Mouse (Mus musculus): ENCODE measurements around the gene Anapc15-ps.

Anapc15-ps gene

DNA sequence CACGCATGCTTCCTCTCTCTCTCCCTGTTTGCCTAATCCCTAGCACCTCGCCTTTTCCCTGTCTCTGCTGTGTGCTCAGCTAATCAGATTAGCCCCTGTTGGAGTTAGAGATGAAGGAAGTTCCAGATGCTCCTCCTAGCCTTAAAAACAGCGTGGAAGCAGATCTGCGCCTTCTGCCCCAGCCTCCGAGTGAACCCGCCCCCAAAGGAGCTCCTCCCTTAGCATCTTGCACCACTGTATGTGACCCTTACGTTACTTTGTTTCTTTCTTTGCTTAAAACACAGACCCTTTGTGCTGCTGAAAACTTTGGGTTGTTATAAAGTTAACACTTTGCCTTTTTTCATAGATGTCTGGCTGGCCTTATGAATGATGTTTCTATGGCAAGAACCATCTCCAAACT, 15.8 kb upstream of the Anapc15-ps start:
- no peak for DNase-seq

- DNase-seq, result no peak
Observed at GRCm38 (mm10) chr10:95687558-95688141, 14.4 kb upstream of the Anapc15-ps start.

- DNase-seq, result no peak
Observed at GRCm38 (mm10) chr10:95686041-95686440, 12.8 kb upstream of the Anapc15-ps start.

DNA sequence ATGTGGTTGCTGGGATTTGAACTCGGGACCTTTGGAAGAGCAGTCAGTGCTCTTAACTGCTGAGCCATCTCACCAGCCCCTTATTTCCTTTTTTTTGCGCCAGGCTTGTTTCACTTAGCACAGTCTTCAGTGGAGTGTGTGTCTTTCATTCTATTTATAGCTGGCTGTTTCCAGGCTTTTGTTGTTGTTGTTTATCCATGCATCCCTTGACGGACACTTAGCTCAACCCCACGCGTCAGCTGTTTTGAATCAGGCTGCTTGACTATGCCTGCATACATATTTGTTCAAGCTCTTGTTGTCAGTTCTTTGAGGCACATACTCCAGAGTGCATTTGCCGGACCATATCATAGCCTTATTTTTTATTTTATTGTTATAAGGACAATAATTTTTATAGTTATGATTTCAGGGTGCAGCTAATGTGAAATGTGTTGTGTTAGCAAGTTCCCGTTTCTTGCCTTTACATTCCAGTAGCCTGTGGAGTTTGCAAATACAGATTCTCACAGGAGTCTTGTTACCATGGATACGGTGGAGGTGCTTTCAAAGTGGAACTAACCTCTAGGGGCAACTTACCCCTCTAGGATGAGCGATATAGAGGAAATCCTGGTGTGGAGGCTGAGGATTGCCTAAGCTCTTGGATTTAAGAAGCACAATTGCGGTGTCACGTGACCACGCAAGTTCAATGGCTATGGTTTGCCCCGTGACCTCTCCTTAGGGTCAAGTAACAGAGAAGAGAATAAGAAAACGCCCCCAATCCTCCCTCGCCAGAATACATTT, 11.7 kb upstream of the Anapc15-ps start:
- no peak for DNase-seq

GRCm38 (mm10) chr10:95684250-95684649, 11.0 kb upstream of the Anapc15-ps start:
- DNase-seq, result no peak

- DNase-seq, result no peak
Observed at GRCm38 (mm10) chr10:95683735-95684134, 10.5 kb upstream of the Anapc15-ps start.

DNA sequence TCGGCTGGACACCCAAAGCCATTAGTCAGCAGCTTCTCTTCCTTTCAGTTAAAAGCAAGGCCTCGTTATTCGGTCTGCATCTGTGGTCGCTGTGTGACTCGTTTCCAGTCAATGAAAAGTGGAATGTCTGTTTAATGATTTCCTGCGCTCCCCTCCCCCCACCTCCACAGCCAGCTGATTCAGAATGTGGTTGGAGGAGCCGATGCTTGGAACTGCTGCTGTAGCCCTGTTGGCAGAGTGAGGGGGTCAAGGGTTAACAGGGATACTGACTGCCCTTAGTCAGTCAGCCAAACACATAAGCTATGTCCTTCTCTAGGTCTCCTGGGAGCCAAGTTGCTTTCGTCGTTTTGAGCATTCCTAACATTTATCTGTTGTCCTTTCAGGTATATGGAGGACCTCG, 9.7 kb upstream of the Anapc15-ps start:
- DNase-seq, result no peak

- no peak for DNase-seq
Observed at GRCm38 (mm10) chr10:95682091-95682740, 9.0 kb upstream of the Anapc15-ps start.

GRCm38 (mm10) chr10:95681481-95681880, 8.2 kb upstream of the Anapc15-ps start:
- DNase-seq, result no peak

GRCm38 (mm10) chr10:95681058-95681440, 7.8 kb upstream of the Anapc15-ps start:
- peak; percentile 8 for DNase-seq

GRCm38 (mm10) chr10:95680153-95681057, 7.2 kb upstream of the Anapc15-ps start:
- no peak for DNase-seq

- no peak for DNase-seq
Observed at GRCm38 (mm10) chr10:95679131-95679530, 5.9 kb upstream of the Anapc15-ps start.

DNA sequence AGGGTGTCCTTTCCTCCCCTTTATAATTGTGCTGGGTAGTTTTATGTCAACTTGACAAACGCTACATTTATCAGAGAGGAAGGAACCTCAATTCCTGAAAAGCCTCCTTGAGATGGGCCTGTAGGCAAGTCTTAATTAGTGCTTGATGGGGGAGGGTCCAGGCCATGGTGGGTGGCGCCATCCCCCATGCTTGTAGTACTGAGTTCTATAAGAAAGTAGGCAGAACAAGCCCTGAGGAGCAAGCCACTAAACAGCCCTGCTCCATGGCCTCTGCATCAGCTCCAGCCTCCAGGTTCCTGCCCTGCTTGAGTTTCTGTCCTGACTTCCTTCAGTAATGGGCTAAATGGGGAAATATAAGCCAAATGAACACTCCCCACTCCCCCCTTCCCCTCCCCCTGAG, 5.4 kb upstream of the Anapc15-ps start:
- no peak for DNase-seq

GRCm38 (mm10) chr10:95678241-95678640, 5.0 kb upstream of the Anapc15-ps start:
- no peak for DNase-seq

DNA sequence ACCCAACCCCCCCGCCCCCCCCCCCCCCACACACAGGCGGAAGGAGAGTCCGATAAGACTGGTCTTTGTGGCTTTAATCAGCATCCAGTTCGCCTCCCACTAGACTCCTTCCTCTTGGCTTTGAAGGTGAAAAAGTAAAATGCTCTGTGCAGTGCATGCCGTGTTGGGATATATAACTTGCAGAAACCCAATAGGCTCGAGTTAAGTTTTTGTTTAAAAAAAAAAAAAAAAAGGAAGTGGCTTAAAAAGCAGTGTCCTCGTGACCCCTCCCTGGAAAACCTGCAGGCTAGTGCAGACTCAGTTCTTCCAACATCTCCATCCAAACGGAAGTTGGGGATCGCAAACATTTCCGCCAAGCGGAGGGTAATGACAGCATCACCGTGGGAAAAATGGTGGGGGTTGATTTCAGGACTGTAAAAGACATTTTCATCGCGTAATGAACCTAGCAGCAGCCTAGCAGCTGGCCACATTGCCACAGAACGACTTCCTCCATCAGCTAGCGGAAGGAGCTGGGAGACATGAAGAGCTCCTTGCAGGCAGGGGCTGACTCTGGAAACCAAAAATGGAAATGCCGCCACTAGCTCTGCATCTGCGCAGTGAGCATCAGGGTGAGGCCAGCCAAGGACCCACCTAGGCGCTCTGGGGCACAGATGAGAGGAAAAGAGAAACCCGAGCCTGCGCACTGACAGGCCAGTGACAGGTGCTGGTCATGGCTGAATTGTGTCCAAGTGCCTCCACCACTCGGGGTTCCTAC, 4.3 kb upstream of the Anapc15-ps start:
- peak; percentile 73 for DNase-seq

- DNase-seq, result no peak
Observed at GRCm38 (mm10) chr10:95676991-95677355, 3.7 kb upstream of the Anapc15-ps start.

DNA sequence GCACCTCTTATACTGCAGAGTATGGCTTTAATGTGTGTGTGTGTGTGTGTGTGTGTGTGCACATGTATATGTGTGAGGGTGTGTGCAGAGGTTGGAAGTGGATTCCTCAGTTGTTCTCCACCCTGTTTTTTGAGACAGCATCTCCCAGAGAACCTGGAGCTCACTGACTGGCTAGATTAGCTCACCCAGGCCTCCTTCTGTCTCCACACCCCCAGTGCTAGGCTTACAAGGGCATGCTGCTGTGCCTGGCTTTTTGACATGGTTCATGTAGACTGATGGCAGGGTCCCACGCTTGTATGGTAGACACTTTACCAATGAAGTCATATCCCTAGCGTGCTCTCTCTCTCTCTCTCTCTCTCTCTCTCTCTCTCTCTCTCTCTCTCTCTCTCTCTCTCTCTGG, 3.1 kb upstream of the Anapc15-ps start:
- DNase-seq, result no peak

DNA sequence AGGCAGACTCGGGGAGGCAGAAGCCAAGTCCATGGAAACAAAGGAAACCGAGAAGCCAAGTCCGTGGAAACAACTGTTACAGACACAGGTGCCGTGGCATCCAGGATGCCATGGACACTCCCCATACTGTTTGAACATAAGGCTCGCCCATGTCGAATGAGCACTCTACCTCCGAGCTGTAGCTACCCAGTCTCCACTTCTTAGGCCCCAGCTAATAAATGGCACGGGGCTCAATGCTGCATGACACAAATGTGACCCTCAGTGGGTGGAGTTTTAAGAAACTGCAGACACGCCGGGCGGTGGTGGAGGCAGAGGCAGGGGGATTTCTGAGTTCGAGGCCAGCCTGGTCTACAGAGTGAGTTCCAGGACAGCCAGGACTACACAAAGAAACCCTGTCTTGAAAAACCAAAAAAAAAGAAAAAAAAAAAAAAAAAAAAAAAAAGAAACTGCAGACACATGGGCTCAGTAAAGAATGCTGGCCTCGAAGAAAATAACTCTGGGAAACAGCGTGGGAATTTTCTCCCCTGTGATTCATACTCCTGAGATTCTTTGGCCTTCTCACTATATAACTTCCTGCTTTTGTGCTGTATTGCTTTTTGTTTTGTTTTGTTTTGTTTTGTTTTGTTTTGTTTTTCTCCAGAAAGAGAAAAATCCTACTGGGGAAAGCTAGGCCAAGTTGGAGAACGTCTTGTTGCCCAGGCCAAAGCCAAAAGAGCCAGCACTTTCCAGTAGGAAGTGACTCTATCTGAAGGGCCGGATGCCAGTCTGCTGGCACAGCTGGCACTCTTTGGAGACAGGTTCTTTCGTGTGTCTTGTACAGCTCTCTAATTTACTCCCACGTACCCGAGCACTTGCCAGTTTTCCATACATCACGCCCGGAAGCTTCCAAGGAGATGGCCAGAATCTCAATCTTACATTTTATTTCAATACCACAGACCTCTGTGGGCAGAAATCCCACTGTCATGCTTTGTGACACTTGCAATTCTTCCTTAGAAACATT, 2.2 kb downstream of the Anapc15-ps start:
- no peak for DNase-seq

GRCm38 (mm10) chr10:95669872-95670271, 3.4 kb downstream of the Anapc15-ps start:
- DNase-seq, result no peak

DNA sequence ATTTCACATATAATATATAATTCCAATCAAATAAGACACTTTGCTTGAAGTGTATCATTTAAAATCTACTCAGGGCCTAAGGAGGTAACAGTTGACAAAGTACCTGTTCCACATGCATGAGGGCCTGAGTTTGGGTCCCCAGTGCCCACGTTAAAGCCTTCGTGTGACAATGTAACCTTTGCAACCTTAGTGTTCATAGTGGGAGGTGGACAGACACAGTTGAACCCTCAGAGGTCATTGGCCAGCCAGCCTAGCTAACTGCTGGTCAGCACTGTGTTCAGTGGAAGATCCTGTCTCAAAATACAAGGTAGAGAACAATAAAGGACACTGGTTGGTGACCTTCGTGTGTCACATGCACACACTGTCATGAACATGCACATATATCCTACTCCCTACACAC, 4.2 kb downstream of the Anapc15-ps start:
- no peak for DNase-seq

- no peak for DNase-seq
Observed at GRCm38 (mm10) chr10:95667371-95668030, 5.8 kb downstream of the Anapc15-ps start.

Data from thymus, postnatal 25 days (tissue).